Mouse (Mus musculus) thymus, postnatal 25 days (tissue): ENCODE measurements around the gene Gm49322.
"Not testable (repeated sequence)": the region's sequence is repeated elsewhere in the genome, so short reads cannot be mapped to it uniquely, and the experiment has no call there.

Experiments used
- DNase-seq: peaks from one replicate; pipeline ENCODE4 v3.0.0; 2022

Gm49322 gene

GRCm38 (mm10) chr10:80614351-80614750, 8.5 kb downstream of the Gm49322 start:
- peak; percentile 52 for DNase-seq

GRCm38 (mm10) chr10:80618181-80618580, 12.4 kb downstream of the Gm49322 start:
- DNase-seq = peak; percentile 80

GRCm38 (mm10) chr10:80619465-80620244, 13.8 kb downstream of the Gm49322 start:
- DNase-seq = no peak

GRCm38 (mm10) chr10:80620365-80620764, 14.5 kb downstream of the Gm49322 start:
- no peak for DNase-seq

- DNase-seq = peak; percentile 26
Observed at GRCm38 (mm10) chr10:80620796-80621689, 15.2 kb downstream of the Gm49322 start.

- DNase-seq = no peak
Observed at GRCm38 (mm10) chr10:80621690-80621939, 15.8 kb downstream of the Gm49322 start.

- DNase-seq = peak; percentile 99
Observed at GRCm38 (mm10) chr10:80621940-80622660, 16.3 kb downstream of the Gm49322 start.

- peak; percentile 82 for DNase-seq
Observed at GRCm38 (mm10) chr10:80622661-80623456, 17.0 kb downstream of the Gm49322 start, which contains the start of gene Csnk1g2. Gene Csnk1g2, plus strand, starts transcription at chr10:80622838.

GRCm38 (mm10) chr10:80623457-80624191, 17.8 kb downstream of the Gm49322 start:
- peak; percentile 88 for DNase-seq

- no peak for DNase-seq
Observed at GRCm38 (mm10) chr10:80625764-80626163, 19.9 kb downstream of the Gm49322 start.

- DNase-seq = no peak
Observed at GRCm38 (mm10) chr10:80627685-80628084, 21.9 kb downstream of the Gm49322 start.

- no peak for DNase-seq
Observed at GRCm38 (mm10) chr10:80628925-80629324, 23.1 kb downstream of the Gm49322 start.

- DNase-seq = no peak
Observed at GRCm38 (mm10) chr10:80635345-80635744, 29.5 kb downstream of the Gm49322 start.

GRCm38 (mm10) chr10:80646936-80647335, 41.1 kb downstream of the Gm49322 start:
- no peak for DNase-seq

- DNase-seq = not testable (repeated sequence)
Observed at GRCm38 (mm10) chr10:80649910-80650309, 44.1 kb downstream of the Gm49322 start.

GRCm38 (mm10) chr10:80650392-80650791, 44.6 kb downstream of the Gm49322 start:
- no peak for DNase-seq

GRCm38 (mm10) chr10:80653156-80653720, 47.4 kb downstream of the Gm49322 start:
- no peak for DNase-seq

- DNase-seq = no peak
Observed at GRCm38 (mm10) chr10:80654866-80655265, 49.0 kb downstream of the Gm49322 start.

GRCm38 (mm10) chr10:80655406-80656129, 49.7 kb downstream of the Gm49322 start:
- no peak for DNase-seq

GRCm38 (mm10) chr10:80656130-80656862, 50.5 kb downstream of the Gm49322 start:
- DNase-seq = peak; percentile 96
